Comparison of ENCODE assay signal across 7 mouse cellular contexts in the genomic region with DNA sequence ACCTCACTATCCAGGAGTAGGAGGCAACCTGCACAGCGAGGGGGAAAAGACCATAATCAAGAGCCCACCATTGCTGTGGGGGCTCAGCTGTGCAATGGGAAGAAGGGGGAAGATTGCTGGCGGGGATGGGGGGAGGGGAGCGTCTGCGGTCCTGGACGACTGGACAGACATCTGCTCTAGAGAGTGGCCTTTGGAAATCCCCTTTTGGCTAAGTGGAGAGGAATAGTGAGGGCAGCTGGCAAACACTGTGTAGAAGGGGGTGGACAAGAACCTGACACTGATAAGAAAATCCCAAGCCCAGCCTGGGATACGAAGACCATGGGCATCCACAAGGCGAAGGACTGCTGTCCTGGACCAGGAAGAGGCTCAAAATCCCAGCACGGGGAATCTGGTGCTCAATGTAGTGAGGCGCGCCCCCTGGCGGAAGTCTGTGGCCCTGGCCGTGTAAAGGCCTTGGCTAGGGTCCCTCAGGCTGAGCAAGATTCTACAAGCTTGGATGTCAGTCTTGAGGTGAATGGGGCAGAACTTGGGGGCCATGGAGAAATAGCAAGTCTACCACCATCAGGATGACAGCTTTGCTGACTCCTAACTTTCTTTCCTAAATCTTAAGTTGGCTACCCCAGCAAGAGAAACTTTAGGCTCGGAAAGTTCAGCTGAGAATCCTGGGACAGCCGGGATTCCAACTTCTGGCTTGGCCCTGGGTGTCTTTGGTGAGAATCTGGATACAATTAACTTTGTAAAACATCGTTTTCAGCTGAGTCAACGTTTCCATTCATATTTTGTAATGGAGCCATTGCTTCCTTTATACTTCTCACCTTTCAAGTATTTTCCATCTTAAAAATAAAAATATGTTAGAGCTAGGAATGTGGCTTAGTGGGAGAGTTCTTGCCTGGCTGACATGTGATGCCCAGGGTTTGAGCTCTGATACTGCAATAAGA. TPM values are rescaled to one million over a fixed set of nuclear protein-coding genes. Genes with fewer than 3 reads are reported as not detected.
DNase-seq lines count a peak whose midpoint lies in the region; ATAC-seq lines count a peak whose summit lies in the region.

No protein-coding gene starts in this region.

- no peak overlapping the region for H3K4me3 ChIP-seq in midbrain, embryonic 13.5 days (replicated peaks)

- no peak overlapping the region for H3K27ac ChIP-seq in midbrain, embryonic 13.5 days

- peak; percentile 79 to 94 for DNase-seq in adrenal gland, adult (ENCODE audit: inconsistent age in 2 of 2, low spot score in 1 of 2)
- DNase-seq in embryo, embryonic 10.5 days (ENCODE audit: low spot score) = peak; percentile 93
- DNase-seq in gastrocnemius, postnatal 36 days = peak; percentile 80 to 81
- DNase-seq in kidney, adult 11 months = peak; percentile 63
- DNase-seq in left cerebral cortex, postnatal 4 days = peak; percentile 92
- DNase-seq in spleen, adult 12 weeks (ENCODE audit: low spot score) = peak; percentile 44

- H3K4me1 ChIP-seq in midbrain, embryonic 13.5 days (replicated peaks) = peaks cover 5% of the 10 kb centered on the region

- ATAC-seq in midbrain, embryonic 13.5 days = peak; percentile 89

- 34% methylated on average over 16 of the region's 16 CpGs for WGBS in midbrain, embryonic 13.5 days

- H3K36me3 ChIP-seq in midbrain, embryonic 13.5 days = no peaks in the 10 kb centered on the region

- H3K4me2 ChIP-seq in midbrain, embryonic 13.5 days (replicated peaks) = no peak overlapping the region

- H3K9me3 ChIP-seq in midbrain, embryonic 13.5 days = no peaks in the 10 kb centered on the region

- intact Hi-C loops in gastrocnemius, postnatal 36 days (cut with DNase I) = loop anchor here (2.0 kb wide), 1 partner anchor 117 kb away; a partner anchor contains a TSS
- intact Hi-C loops in left cerebral cortex, postnatal 4 days (cut with DNase I) = no loop called here

- H3K9ac ChIP-seq in midbrain, embryonic 13.5 days (replicated peaks) = peak overlapping the region; percentile 26; the same call in 1 of the 2 replicates

- H3K27me3 ChIP-seq in midbrain, embryonic 13.5 days = no peaks in the 10 kb centered on the region

RNA-seq across cellular contexts. Expression of a gene that starts 5.5 kb away (rescaled TPM):
- total RNA-seq in gastrocnemius, postnatal 36 days (2021) = not detected
- total RNA-seq in left cerebral cortex, postnatal 4 days (2021) = not detected
- not detected in 2 replicates for polyA plus RNA-seq in midbrain, embryonic 13.5 days (2015; fragmentation: Nextera tagmentation; extraction: Ambion mirVana)

RNA-seq across cellular contexts. Expression of a gene that starts 6.8 kb away (rescaled TPM):
- not detected for total RNA-seq in gastrocnemius, postnatal 36 days (2021)
- total RNA-seq in left cerebral cortex, postnatal 4 days (2021) = not detected
- 0.46 and 0.58 TPM in 2 replicates for polyA plus RNA-seq in midbrain, embryonic 13.5 days (2015; fragmentation: Nextera tagmentation; extraction: Ambion mirVana)

RNA-seq across cellular contexts. Expression of a gene that starts 6.8 kb away (rescaled TPM):
- not detected for total RNA-seq in gastrocnemius, postnatal 36 days (2021)
- total RNA-seq in left cerebral cortex, postnatal 4 days (2021) = not detected
- polyA plus RNA-seq in midbrain, embryonic 13.5 days (2015; fragmentation: Nextera tagmentation; extraction: Ambion mirVana) = 0.17 TPM in 2 replicates

RNA-seq across cellular contexts. Expression of a gene that starts 12.3 kb away (rescaled TPM):
- total RNA-seq in gastrocnemius, postnatal 36 days (2021) = 10 to 100 TPM; 14.9 to 18.7 TPM
- total RNA-seq in left cerebral cortex, postnatal 4 days (2021) = 100 to 1,000 TPM in 1 of 2 experiments, 10 to 100 TPM in 1; 96.4 to 113 TPM
- polyA plus RNA-seq in midbrain, embryonic 13.5 days (2015; fragmentation: Nextera tagmentation; extraction: Ambion mirVana) = 112 and 124 TPM in 2 replicates

RNA-seq across cellular contexts. Expression of a gene that starts 12.7 kb away (rescaled TPM):
- total RNA-seq in gastrocnemius, postnatal 36 days (2021) = 1 to 10 TPM; 2.8 to 4.0 TPM
- 10 to 100 TPM; 31.7 to 33.2 TPM for total RNA-seq in left cerebral cortex, postnatal 4 days (2021)
- polyA plus RNA-seq in midbrain, embryonic 13.5 days (2015; fragmentation: Nextera tagmentation; extraction: Ambion mirVana) = 10.8 and 11.9 TPM in 2 replicates
